Mouse (Mus musculus): Measurements from ENCODE around the gene Mad2l1bp. TPM values are rescaled to one million over a fixed set of nuclear protein-coding genes. Genes with fewer than 3 reads are reported as not detected.
A peak's percentile ranks its signal among the peaks of the same experiment; 100 is the strongest.

Gene Mad2l1bp
- polyA plus RNA-seq, 1 experiment from 2014 or later: 28.4 TPM

GRCm38 (mm10) chr17:46164791-46165190 is 11.4 kb upstream of the Mad2l1bp start:
- H3K9me3 ChIP-seq: no peaks in the 10 kb centered on the region
- peaks cover 23% of the 10 kb centered on the region for H3K4me1 ChIP-seq (replicated peaks)
- no peak overlapping the region for H3K4me3 ChIP-seq
- H3K9ac ChIP-seq: no peak overlapping the region
- 95% methylated on average over 10 of the region's 10 CpGs for WGBS
- H3K27ac ChIP-seq: no peak overlapping the region
- H3K4me2 ChIP-seq: no peak overlapping the region
- H3K27me3 ChIP-seq: no peaks in the 10 kb centered on the region
- ATAC-seq (ENCODE audit: low FRiP score): no peak
- peaks cover 66% of the 10 kb centered on the region for H3K36me3 ChIP-seq

- Histone ChIP-seq H3K36me3 (peaks cover 61% of the 10 kb centered on the region), H3K4me3 (no peak overlapping the region), H3K9ac (no peak overlapping the region), H3K27me3 (no peaks in the 10 kb centered on the region), H3K4me1 (replicated peaks) (peaks cover 27% of the 10 kb centered on the region), H3K9me3 (no peaks in the 10 kb centered on the region), H3K4me2 (no peak overlapping the region), H3K27ac (no peak overlapping the region)
- ATAC-seq (ENCODE audit: low FRiP score): no peak
- 95% methylated on average over 8 of the region's 8 CpGs for WGBS
These were observed 10.9 kb upstream of the Mad2l1bp start for GRCm38 (mm10) chr17:46164301-46164700.

GRCm38 (mm10) chr17:46162951-46163421 is 9.6 kb upstream of the Mad2l1bp start:
- Histone ChIP-seq H3K4me2 (peak overlapping the region; percentile 78), H3K9me3 (no peaks in the 10 kb centered on the region), H3K4me1 (replicated peaks) (peaks cover 27% of the 10 kb centered on the region), H3K36me3 (peaks cover 48% of the 10 kb centered on the region), H3K9ac (no peak overlapping the region), H3K27ac (no peak overlapping the region), H3K27me3 (no peaks in the 10 kb centered on the region), H3K4me3 (0 out of 2 replicates have a peak overlapping the region, but pooled peaks have one; percentile 78)
- 89% methylated on average over 9 of the region's 9 CpGs for WGBS
- ATAC-seq (ENCODE audit: low FRiP score): no peak

GRCm38 (mm10) chr17:46162551-46162950 is 9.2 kb upstream of the Mad2l1bp start:
- 91% methylated on average over 7 of the region's 7 CpGs for WGBS
- Histone ChIP-seq H3K4me3 (0 out of 2 replicates have a peak overlapping the region, but pooled peaks have one; percentile 78), H3K4me2 (peak overlapping the region; percentile 78), H3K4me1 (replicated peaks) (peaks cover 27% of the 10 kb centered on the region), H3K36me3 (peaks cover 43% of the 10 kb centered on the region), H3K9ac (no peak overlapping the region), H3K27ac (no peak overlapping the region), H3K9me3 (no peaks in the 10 kb centered on the region), H3K27me3 (no peaks in the 10 kb centered on the region)
- ATAC-seq (ENCODE audit: low FRiP score): no peak

- Histone ChIP-seq H3K27ac (peak overlapping the region; percentile 83; the same call in 1 of the 2 replicates), H3K4me2 (peak overlapping the region; percentile 78), H3K4me1 (replicated peaks) (peaks cover 27% of the 10 kb centered on the region), H3K36me3 (peaks cover 35% of the 10 kb centered on the region), H3K4me3 (peak overlapping the region; percentile 78), H3K9ac (peak overlapping the region; percentile 92), H3K27me3 (no peaks in the 10 kb centered on the region), H3K9me3 (no peaks in the 10 kb centered on the region)
- 51% methylated on average over 9 of the region's 9 CpGs for WGBS
- no peak for ATAC-seq (ENCODE audit: low FRiP score)
These were observed 8.4 kb upstream of the Mad2l1bp start for GRCm38 (mm10) chr17:46161710-46162109.

- H3K9ac ChIP-seq: peak overlapping the region; percentile 92
- H3K27ac ChIP-seq: peak overlapping the region; percentile 83
- no peaks in the 10 kb centered on the region for H3K27me3 ChIP-seq
- peaks cover 27% of the 10 kb centered on the region for H3K4me1 ChIP-seq (replicated peaks)
- H3K9me3 ChIP-seq: no peaks in the 10 kb centered on the region
- WGBS: 0% methylated on average over 19 of the region's 19 CpGs
- peak; percentile 63 for ATAC-seq (ENCODE audit: low FRiP score)
- H3K4me2 ChIP-seq: peak overlapping the region; percentile 78
- peaks cover 30% of the 10 kb centered on the region for H3K36me3 ChIP-seq
- peak overlapping the region; percentile 78 for H3K4me3 ChIP-seq
These were observed 7.8 kb upstream of the Mad2l1bp start for GRCm38 (mm10) chr17:46161179-46161578.

- peak within 1 kb of the TSS; percentile 92 for H3K9ac ChIP-seq
- peaks cover 27% of the 10 kb centered on the region for H3K4me1 ChIP-seq (replicated peaks)
- H3K4me3 ChIP-seq: peak within 1 kb of the TSS; percentile 78
- peak within 1 kb of the TSS; percentile 78 for H3K4me2 ChIP-seq
- peak within 1 kb of the TSS; percentile 83 for H3K27ac ChIP-seq
- WGBS: under 1% methylated on average over 23 of the region's 23 CpGs
- H3K27me3 ChIP-seq: no peaks in the 10 kb centered on the region
- peak; percentile 96 for ATAC-seq (ENCODE audit: low FRiP score)
- no peaks in the 10 kb centered on the region for H3K9me3 ChIP-seq
- peaks cover 25% of the 10 kb centered on the region for H3K36me3 ChIP-seq
These were observed 7.3 kb upstream of the Mad2l1bp start, which contains the start of gene Gtpbp2 for GRCm38 (mm10) chr17:46160686-46161085. Gtpbp2 (plus strand) TSS chr17:46161032.

GRCm38 (mm10) chr17:46160090-46160662 is 6.8 kb upstream of the Mad2l1bp start:
- Histone ChIP-seq H3K9me3 (no peaks in the 10 kb centered on the region), H3K4me1 (replicated peaks) (peaks cover 27% of the 10 kb centered on the region), H3K36me3 (peaks cover 20% of the 10 kb centered on the region), H3K4me2 (peak overlapping the region; percentile 78), H3K27me3 (no peaks in the 10 kb centered on the region), H3K27ac (peak overlapping the region; percentile 80), H3K4me3 (peak overlapping the region; percentile 78), H3K9ac (peak overlapping the region; percentile 56)
- peak; percentile 69 for ATAC-seq (ENCODE audit: low FRiP score)
- 0% methylated on average over 16 of the region's 16 CpGs for WGBS

GRCm38 (mm10) chr17:46159236-46159635 is 5.9 kb upstream of the Mad2l1bp start:
- Histone ChIP-seq H3K4me3 (no peak overlapping the region), H3K27ac (no peak overlapping the region), H3K36me3 (peaks cover 10% of the 10 kb centered on the region), H3K4me2 (no peak overlapping the region; the same call in 1 of the 2 replicates), H3K27me3 (no peaks in the 10 kb centered on the region), H3K9me3 (no peaks in the 10 kb centered on the region), H3K4me1 (replicated peaks) (peaks cover 27% of the 10 kb centered on the region), H3K9ac (0 out of 2 replicates have a peak overlapping the region, but pooled peaks have one; percentile 56)
- no peak for ATAC-seq (ENCODE audit: low FRiP score)
- WGBS: 61% methylated on average over 2 of the region's 2 CpGs

- Histone ChIP-seq H3K27ac (no peak overlapping the region), H3K4me1 (replicated peaks) (peaks cover 23% of the 10 kb centered on the region), H3K9ac (no peak overlapping the region), H3K27me3 (no peaks in the 10 kb centered on the region), H3K4me2 (no peak overlapping the region), H3K4me3 (no peak overlapping the region), H3K9me3 (no peaks in the 10 kb centered on the region), H3K36me3 (no peaks in the 10 kb centered on the region)
- 89% methylated on average over 8 of the region's 8 CpGs for WGBS
- no peak for ATAC-seq (ENCODE audit: low FRiP score)
These were observed 3.8 kb upstream of the Mad2l1bp start for GRCm38 (mm10) chr17:46157131-46157530.

- no peak overlapping the region for H3K9ac ChIP-seq
- no peak for ATAC-seq (ENCODE audit: low FRiP score)
- H3K4me2 ChIP-seq: no peak overlapping the region
- no peak overlapping the region for H3K4me3 ChIP-seq
- no peaks in the 10 kb centered on the region for H3K36me3 ChIP-seq
- H3K9me3 ChIP-seq: no peaks in the 10 kb centered on the region
- peaks cover 23% of the 10 kb centered on the region for H3K4me1 ChIP-seq (replicated peaks)
- WGBS: 90% methylated on average over 5 of the region's 5 CpGs
- no peak overlapping the region for H3K27ac ChIP-seq
- H3K27me3 ChIP-seq: no peaks in the 10 kb centered on the region
These were observed 3.3 kb upstream of the Mad2l1bp start for GRCm38 (mm10) chr17:46156680-46157079.

GRCm38 (mm10) chr17:46154336-46154735 is 983 bp upstream of the Mad2l1bp start:
- Histone ChIP-seq H3K9ac (no peak overlapping the region), H3K27me3 (no peaks in the 10 kb centered on the region), H3K4me1 (replicated peaks) (peaks cover 17% of the 10 kb centered on the region), H3K4me2 (no peak overlapping the region), H3K4me3 (no peak overlapping the region), H3K9me3 (no peaks in the 10 kb centered on the region), H3K36me3 (no peaks in the 10 kb centered on the region), H3K27ac (no peak overlapping the region)
- no peak for ATAC-seq (ENCODE audit: low FRiP score)
- WGBS: 96% methylated on average over 3 of the region's 3 CpGs
